Mouse (Mus musculus): ENCODE measurements at regions not wholly inside any gene's neighbourhood (a gene's known extent, or its start where the extent isn't known, plus 50 kb on each side); places are given as distances from the start of the nearest gene placed in this dataset.

- 17% methylated on average over 3 of the region's 3 CpGs for WGBS
- H3K36me3 ChIP-seq (ENCODE audit: control insufficient read depth, insufficient read depth), result no peaks in the 10 kb centered on the region
- peak; percentile 65 for ATAC-seq
- 0 out of 2 replicates have a peak, but pooled peaks cover 2% of the 10 kb centered on the region for H3K4me1 ChIP-seq (replicated peaks; ENCODE audit: control insufficient read depth, insufficient read depth, low read length)
- no peak overlapping the region for H3K4me2 ChIP-seq (ENCODE audit: low read length)
- H3K27ac ChIP-seq (ENCODE audit: low read length), result no peak overlapping the region
- no peak overlapping the region for H3K4me3 ChIP-seq (replicated peaks; ENCODE audit: low read length)
- H3K9ac ChIP-seq (replicated peaks; ENCODE audit: low read depth, low read length), result no peak overlapping the region
- peaks cover 12% of the 10 kb centered on the region for H3K27me3 ChIP-seq (replicated peaks; ENCODE audit: control insufficient read depth, insufficient read depth, low read length)
- peaks cover 5% of the 10 kb centered on the region for H3K9me3 ChIP-seq (ENCODE audit: control insufficient read depth, low read length)
These were observed 168.6 kb downstream of the Insc start for GRCm38 (mm10) chr7:114912109-114912508.

- ATAC-seq, result peak; percentile 74
- H3K27ac ChIP-seq (ENCODE audit: low read length), result no peak overlapping the region
- H3K36me3 ChIP-seq (ENCODE audit: control insufficient read depth, insufficient read depth), result no peaks in the 10 kb centered on the region
- WGBS, result 8% methylated on average over 3 of the region's 3 CpGs
- H3K4me3 ChIP-seq (replicated peaks; ENCODE audit: low read length), result no peak overlapping the region
- H3K9me3 ChIP-seq (ENCODE audit: control insufficient read depth, low read length), result no peaks in the 10 kb centered on the region
- H3K4me2 ChIP-seq (ENCODE audit: low read length), result no peak overlapping the region
- H3K27me3 ChIP-seq (replicated peaks; ENCODE audit: control insufficient read depth, insufficient read depth, low read length), result peaks cover 6% of the 10 kb centered on the region; the same call in 1 of the 2 replicates
- no peaks in the 10 kb centered on the region for H3K4me1 ChIP-seq (replicated peaks; ENCODE audit: control insufficient read depth, insufficient read depth, low read length)
- no peak overlapping the region for H3K9ac ChIP-seq (replicated peaks; ENCODE audit: low read depth, low read length)
These were observed 178.7 kb downstream of the Insc start for GRCm38 (mm10) chr7:114922155-114922554.

- Histone ChIP-seq H3K36me3 (ENCODE audit: control insufficient read depth, insufficient read depth) (no peaks in the 10 kb centered on the region), H3K27ac (ENCODE audit: low read length) (no peak overlapping the region), H3K4me2 (ENCODE audit: low read length) (no peak overlapping the region), H3K27me3 (replicated peaks; ENCODE audit: control insufficient read depth, insufficient read depth, low read length) (no peaks in the 10 kb centered on the region), H3K4me1 (replicated peaks; ENCODE audit: control insufficient read depth, insufficient read depth, low read length) (no peaks in the 10 kb centered on the region; the same call in 1 of the 2 replicates), H3K9ac (replicated peaks; ENCODE audit: low read depth, low read length) (no peak overlapping the region), H3K4me3 (replicated peaks; ENCODE audit: low read length) (no peak overlapping the region), H3K9me3 (ENCODE audit: control insufficient read depth, low read length) (no peaks in the 10 kb centered on the region)
- 14% methylated on average over 8 of the region's 8 CpGs for WGBS
- peak; percentile 80 for ATAC-seq
These were observed 190.4 kb downstream of the Insc start for GRCm38 (mm10) chr7:114933861-114934260.

- ATAC-seq, result no peak
- no peaks in the 10 kb centered on the region for H3K4me1 ChIP-seq (replicated peaks; ENCODE audit: control insufficient read depth, insufficient read depth, low read length)
- no peak overlapping the region for H3K4me2 ChIP-seq (ENCODE audit: low read length)
- no peak overlapping the region for H3K9ac ChIP-seq (replicated peaks; ENCODE audit: low read depth, low read length)
- H3K4me3 ChIP-seq (replicated peaks; ENCODE audit: low read length), result no peak overlapping the region
- no peaks in the 10 kb centered on the region for H3K9me3 ChIP-seq (ENCODE audit: control insufficient read depth, low read length)
- H3K27me3 ChIP-seq (replicated peaks; ENCODE audit: control insufficient read depth, insufficient read depth, low read length), result no peaks in the 10 kb centered on the region
- no peak overlapping the region for H3K27ac ChIP-seq (ENCODE audit: low read length)
- no peaks in the 10 kb centered on the region for H3K36me3 ChIP-seq (ENCODE audit: control insufficient read depth, insufficient read depth)
These were observed 207.3 kb downstream of the Insc start for GRCm38 (mm10) chr7:114950759-114951158.

GRCm38 (mm10) chr7:114963206-114963605, 219.7 kb downstream of the Insc start:
- Histone ChIP-seq H3K27ac (ENCODE audit: low read length) (no peak overlapping the region), H3K27me3 (replicated peaks; ENCODE audit: control insufficient read depth, insufficient read depth, low read length) (peaks cover 2% of the 10 kb centered on the region; the same call in 1 of the 2 replicates), H3K4me3 (replicated peaks; ENCODE audit: low read length) (no peak overlapping the region), H3K4me2 (ENCODE audit: low read length) (no peak overlapping the region), H3K9ac (replicated peaks; ENCODE audit: low read depth, low read length) (no peak overlapping the region), H3K4me1 (replicated peaks; ENCODE audit: control insufficient read depth, insufficient read depth, low read length) (no peaks in the 10 kb centered on the region), H3K36me3 (ENCODE audit: control insufficient read depth, insufficient read depth) (no peaks in the 10 kb centered on the region), H3K9me3 (ENCODE audit: control insufficient read depth, low read length) (no peaks in the 10 kb centered on the region)
- 34% methylated on average over 5 of the region's 5 CpGs for WGBS
- no peak for ATAC-seq

- Histone ChIP-seq H3K27me3 (replicated peaks; ENCODE audit: control insufficient read depth, insufficient read depth, low read length) (peaks cover 4% of the 10 kb centered on the region; the same call in 1 of the 2 replicates), H3K4me2 (ENCODE audit: low read length) (no peak overlapping the region), H3K4me3 (replicated peaks; ENCODE audit: low read length) (no peak overlapping the region), H3K27ac (ENCODE audit: low read length) (no peak overlapping the region), H3K4me1 (replicated peaks; ENCODE audit: control insufficient read depth, insufficient read depth, low read length) (no peaks in the 10 kb centered on the region), H3K9ac (replicated peaks; ENCODE audit: low read depth, low read length) (no peak overlapping the region), H3K9me3 (ENCODE audit: control insufficient read depth, low read length) (no peaks in the 10 kb centered on the region), H3K36me3 (ENCODE audit: control insufficient read depth, insufficient read depth) (no peaks in the 10 kb centered on the region)
- ATAC-seq, result no peak
- WGBS, result 73% methylated on average over 2 of the region's 2 CpGs
These were observed 222.4 kb downstream of the Insc start for GRCm38 (mm10) chr7:114965923-114966322.

GRCm38 (mm10) chr7:114986481-114986880, 243.0 kb downstream of the Insc start:
- Histone ChIP-seq H3K4me3 (replicated peaks; ENCODE audit: low read length) (no peak overlapping the region), H3K4me2 (ENCODE audit: low read length) (no peak overlapping the region), H3K9ac (replicated peaks; ENCODE audit: low read depth, low read length) (no peak overlapping the region), H3K4me1 (replicated peaks; ENCODE audit: control insufficient read depth, insufficient read depth, low read length) (peaks cover 2% of the 10 kb centered on the region; the same call in 1 of the 2 replicates), H3K27me3 (replicated peaks; ENCODE audit: control insufficient read depth, insufficient read depth, low read length) (no peaks in the 10 kb centered on the region), H3K36me3 (ENCODE audit: control insufficient read depth, insufficient read depth) (no peaks in the 10 kb centered on the region), H3K9me3 (ENCODE audit: control insufficient read depth, low read length) (no peaks in the 10 kb centered on the region), H3K27ac (ENCODE audit: low read length) (no peak overlapping the region)
- WGBS, result 15% methylated on average over 2 of the region's 2 CpGs
- ATAC-seq, result peak; percentile 61; the same call in 1 of the 2 replicates

- H3K4me3 ChIP-seq (replicated peaks; ENCODE audit: low read length), result no peak overlapping the region
- peaks cover 3% of the 10 kb centered on the region; the same call in 1 of the 2 replicates for H3K4me1 ChIP-seq (replicated peaks; ENCODE audit: control insufficient read depth, insufficient read depth, low read length)
- no peak overlapping the region for H3K9ac ChIP-seq (replicated peaks; ENCODE audit: low read depth, low read length)
- ATAC-seq, result no peak
- H3K4me2 ChIP-seq (ENCODE audit: low read length), result no peak overlapping the region
- 47% methylated on average over 5 of the region's 5 CpGs for WGBS
- no peak overlapping the region for H3K27ac ChIP-seq (ENCODE audit: low read length)
- no peaks in the 10 kb centered on the region for H3K9me3 ChIP-seq (ENCODE audit: control insufficient read depth, low read length)
- H3K36me3 ChIP-seq (ENCODE audit: control insufficient read depth, insufficient read depth), result no peaks in the 10 kb centered on the region
- H3K27me3 ChIP-seq (replicated peaks; ENCODE audit: control insufficient read depth, insufficient read depth, low read length), result no peaks in the 10 kb centered on the region
These were observed 247.8 kb downstream of the Insc start for GRCm38 (mm10) chr7:114991255-114991654.

GRCm38 (mm10) chr7:114992440-114992839, 248.9 kb downstream of the Insc start:
- H3K9me3 ChIP-seq (ENCODE audit: control insufficient read depth, low read length), result no peaks in the 10 kb centered on the region
- 85% methylated on average over 3 of the region's 3 CpGs for WGBS
- no peak overlapping the region for H3K9ac ChIP-seq (replicated peaks; ENCODE audit: low read depth, low read length)
- peaks cover 3% of the 10 kb centered on the region; the same call in 1 of the 2 replicates for H3K4me1 ChIP-seq (replicated peaks; ENCODE audit: control insufficient read depth, insufficient read depth, low read length)
- ATAC-seq, result no peak
- H3K27me3 ChIP-seq (replicated peaks; ENCODE audit: control insufficient read depth, insufficient read depth, low read length), result no peaks in the 10 kb centered on the region
- no peaks in the 10 kb centered on the region for H3K36me3 ChIP-seq (ENCODE audit: control insufficient read depth, insufficient read depth)
- H3K4me3 ChIP-seq (replicated peaks; ENCODE audit: low read length), result no peak overlapping the region
- H3K27ac ChIP-seq (ENCODE audit: low read length), result no peak overlapping the region
- H3K4me2 ChIP-seq (ENCODE audit: low read length), result no peak overlapping the region

All from forebrain, embryonic 16.5 days (tissue).